ENCODE assay signal across 13 mouse cellular contexts in genomic region chr2:166216512-166216865, GRCm38 (mm10).
DNase-seq lines count a peak whose midpoint lies in the region; ATAC-seq and TF ChIP-seq lines count a peak whose summit lies in the region.
"Had no signal": no experiment of that assay in that cellular context is flagged by ENCODE, and none has a peak within 500 bp of the region (broad histone marks: within the 10 kb centered on the region; RNA-seq: fewer than 3 reads in every experiment).

No protein-coding gene starts in this region.

- H3K4me1 ChIP-seq in intestine, embryonic 16.5 days (ENCODE audit: control insufficient read depth, insufficient read depth, low read length) = peaks cover 7% of the 10 kb centered on the region; the same call in 1 of the 2 replicates
- peaks cover 6% of the 10 kb centered on the region; the same call in 1 of the 2 replicates for H3K4me1 ChIP-seq in intestine, embryonic 15.5 days (replicated peaks)
- H3K4me1 ChIP-seq in intestine, postnatal 0 days (replicated peaks; ENCODE audit: control insufficient read depth, insufficient read depth, low read length) = peaks cover 11% of the 10 kb centered on the region; the same call in 1 of the 2 replicates

- peak; percentile 38 for DNase-seq in brain, adult 2 months (ENCODE audit: low read depth, low spot score)
- DNase-seq in cerebellum, postnatal 10 days = peak; percentile 88 to 94
- DNase-seq in spleen, postnatal 36 days (ENCODE audit: low spot score in 2 of 2) = no peak
- DNase-seq in thymus, postnatal 0 days (ENCODE audit: low spot score) = no peak
- DNase-seq: gastrocnemius, postnatal 25 days had no signal

- H3K27ac ChIP-seq in intestine, embryonic 16.5 days (ENCODE audit: low read length) = peak overlapping the region; percentile 57; the same call in 1 of the 2 replicates
- H3K27ac ChIP-seq in intestine, embryonic 15.5 days = no peak overlapping the region
- peak overlapping the region; percentile 73 for H3K27ac ChIP-seq in intestine, postnatal 0 days (ENCODE audit: low read depth, low read length)
- H3K27ac ChIP-seq: embryonic facial prominence, embryonic 13.5 days; heart, embryonic 15.5 days had no signal

- no peaks in the 10 kb centered on the region; the same call in 1 of the 2 replicates for H3K27me3 ChIP-seq in intestine, embryonic 16.5 days (replicated peaks; ENCODE audit: control insufficient read depth, insufficient read depth, low read length)
- H3K27me3 ChIP-seq in intestine, embryonic 15.5 days (replicated peaks) = no peaks in the 10 kb centered on the region
- no peaks in the 10 kb centered on the region for H3K27me3 ChIP-seq in intestine, postnatal 0 days (replicated peaks; ENCODE audit: control insufficient read depth, insufficient read depth, low read length)
- H3K27me3 ChIP-seq: embryonic facial prominence, embryonic 13.5 days had no signal

- H3K4me3 ChIP-seq in intestine, embryonic 16.5 days (ENCODE audit: low read length) = no peak overlapping the region
- no peak overlapping the region for H3K4me3 ChIP-seq in intestine, embryonic 15.5 days (replicated peaks)
- H3K4me3 ChIP-seq in intestine, postnatal 0 days (ENCODE audit: low read depth, low read length) = no peak overlapping the region
- H3K4me3 ChIP-seq: embryonic facial prominence, embryonic 13.5 days; heart, embryonic 15.5 days had no signal

- H3K9ac ChIP-seq in intestine, embryonic 16.5 days (ENCODE audit: low read depth, low read length) = peak overlapping the region; percentile 32; the same call in 1 of the 2 replicates
- H3K9ac ChIP-seq in intestine, embryonic 15.5 days = no peak overlapping the region
- H3K9ac ChIP-seq in intestine, postnatal 0 days (ENCODE audit: low read depth, low read length) = no peak overlapping the region
- H3K9ac ChIP-seq: embryonic facial prominence, embryonic 13.5 days; heart, embryonic 15.5 days had no signal

- H3K4me2 ChIP-seq in intestine, embryonic 16.5 days (ENCODE audit: low read depth, low read length) = no peak overlapping the region
- no peak overlapping the region for H3K4me2 ChIP-seq in intestine, embryonic 15.5 days (replicated peaks)
- H3K4me2 ChIP-seq in intestine, postnatal 0 days (replicated peaks; ENCODE audit: low read depth) = no peak overlapping the region
- H3K4me2 ChIP-seq: embryonic facial prominence, embryonic 13.5 days; heart, embryonic 15.5 days; liver, embryonic 11.5 days had no signal

- no peaks in the 10 kb centered on the region for H3K36me3 ChIP-seq in intestine, embryonic 16.5 days (ENCODE audit: control insufficient read depth, insufficient read depth, low read length)
- no peaks in the 10 kb centered on the region for H3K36me3 ChIP-seq in intestine, embryonic 15.5 days
- no peaks in the 10 kb centered on the region for H3K36me3 ChIP-seq in intestine, postnatal 0 days (ENCODE audit: control insufficient read depth, insufficient read depth)
- H3K36me3 ChIP-seq: embryonic facial prominence, embryonic 13.5 days; heart, embryonic 15.5 days had no signal

- no peak for ATAC-seq in intestine, embryonic 16.5 days
- no peak for ATAC-seq in intestine, embryonic 15.5 days
- ATAC-seq in intestine, postnatal 0 days = no peak
- ATAC-seq in megakaryocyte-erythroid progenitor cell, adult 5-6 weeks (replicated peaks; ENCODE audit: low FRiP score, low TSS enrichment, poor library complexity, severe bottlenecking) = no peak
- ATAC-seq: lung, postnatal 0 days had no signal

- no peak for TF ChIP-seq CTCF in intestine, postnatal 0 days (IDR thresholded peaks at IDR 0.05; ENCODE audit: low read depth)

- WGBS in intestine, embryonic 16.5 days = 79% methylated on average over 11 of the region's 11 CpGs
- WGBS in intestine, embryonic 15.5 days = 80% methylated on average over 11 of the region's 11 CpGs
- 75% methylated on average over 11 of the region's 11 CpGs for WGBS in intestine, postnatal 0 days

- H3K9me3 ChIP-seq in intestine, embryonic 16.5 days (ENCODE audit: control insufficient read depth, low read length) = no peaks in the 10 kb centered on the region
- H3K9me3 ChIP-seq in intestine, embryonic 15.5 days = no peaks in the 10 kb centered on the region
- H3K9me3 ChIP-seq in intestine, postnatal 0 days (ENCODE audit: control insufficient read depth) = no peaks in the 10 kb centered on the region
- H3K9me3 ChIP-seq: embryonic facial prominence, embryonic 13.5 days; heart, embryonic 15.5 days had no signal

Comparison
In these comparisons a context has a peak if more than half of its experiments do, and no peak if none do; other contexts are left out.
1. DNase-seq: peak in brain, adult 2 months (single experiment) and cerebellum, postnatal 10 days (2 of 2); none in spleen, postnatal 36 days (0 of 2) and thymus, postnatal 0 days (single experiment).